Mouse (Mus musculus) bone marrow macrophage, adult 2 months (primary cell): ENCODE measurements around the gene Card10.

Source experiments
- CTCF ChIP-seq: IDR thresholded peaks from 2 replicates; pipeline ENCODE4 v1.5.1; 2012; ENCODE audit warnings: low read depth, mild to moderate bottlenecking, low read length, moderate library complexity
- POLR2A ChIP-seq: IDR thresholded peaks from 2 replicates; pipeline ENCODE4 v1.6.1; 2012; ENCODE audit warnings: mild to moderate bottlenecking, low read depth, low read length, borderline replicate concordance

- no peak for TF ChIP-seq CTCF
- TF ChIP-seq POLR2A, result no peak
Measured at GRCm38 (mm10) chr15:78763704-78764103, 39.1 kb downstream of the Card10 start.
